Mouse (Mus musculus): ENCODE data around the gene Mpdu1. TPM values are rescaled to one million over a fixed set of nuclear protein-coding genes. Genes with fewer than 3 reads are reported as not detected.

Gene Mpdu1
- polyA plus RNA-seq, 1 experiment from 2014 or later = 90.9 TPM

DNA sequence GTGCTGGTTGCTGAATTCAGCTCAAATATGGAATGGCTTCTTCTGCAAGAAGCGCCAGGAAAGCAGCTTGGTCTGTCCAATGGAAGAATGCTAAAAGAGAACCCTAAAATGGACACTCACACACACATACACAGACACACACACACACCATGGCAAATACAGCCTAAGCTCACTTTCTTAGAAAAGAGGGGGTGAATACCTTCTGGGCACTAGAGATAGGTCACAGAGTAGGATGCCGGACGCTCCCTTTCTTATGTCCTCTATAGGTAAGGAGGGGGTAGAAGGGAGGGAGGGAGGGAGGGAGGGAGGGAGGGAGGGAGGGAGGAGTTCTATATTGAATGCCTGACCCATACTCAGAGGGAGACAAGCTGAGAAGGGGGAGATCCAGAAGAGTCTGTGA lies 53.9 kb downstream of the Mpdu1 start:
- Histone ChIP-seq H3K36me3 (ENCODE audit: inconsistent target) (no peaks in the 10 kb centered on the region), H3K79me2 (ENCODE audit: inconsistent target) (no peaks in the 10 kb centered on the region), H3K4me3 (ENCODE audit: inconsistent target) (no peak overlapping the region), H3K27ac (no peak overlapping the region)
- 100% methylated on average over 1 of the region's 3 CpGs for WGBS (ENCODE audit: missing documents)

DNA sequence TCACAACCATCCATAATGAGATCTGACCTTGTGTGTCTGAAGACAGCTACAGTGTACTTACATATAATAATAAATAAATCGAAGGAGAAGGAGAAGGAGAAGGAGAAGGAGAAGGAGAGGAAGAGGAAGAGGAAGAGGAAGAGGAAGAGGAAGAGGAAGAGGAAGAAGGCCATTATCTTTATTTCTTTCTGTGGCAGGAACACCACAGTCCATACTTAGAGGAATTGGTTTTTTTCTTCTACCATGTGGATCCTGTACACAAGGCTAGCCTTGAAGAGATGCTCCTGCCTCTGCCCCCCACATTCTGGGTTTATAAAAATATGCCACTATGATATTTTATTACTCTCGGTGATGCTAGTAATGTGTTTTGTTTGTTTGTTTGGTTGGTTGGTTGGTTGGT lies 55.6 kb downstream of the Mpdu1 start:
- Histone ChIP-seq H3K4me3 (ENCODE audit: inconsistent target) (no peak overlapping the region), H3K36me3 (ENCODE audit: inconsistent target) (no peaks in the 10 kb centered on the region), H3K27ac (no peak overlapping the region), H3K79me2 (ENCODE audit: inconsistent target) (no peaks in the 10 kb centered on the region)
- WGBS (ENCODE audit: missing documents) = 75% methylated on average over 2 of the region's 2 CpGs

Other genes with a start within 250 kb of the Mpdu1 start
- 4.5 to 15.0 TPM (median 11.0 TPM) in 3 replicates for gene Kdm6b, start 249.0 kb downstream of the Mpdu1 start, polyA plus RNA-seq (2018)
- gene Dnah2, start 113.5 kb downstream of the Mpdu1 start, polyA plus RNA-seq (2018) = 0.32 to 3.0 TPM (median 1.5 TPM) in 3 replicates
- 0.06 TPM in 1 of 3 replicates, not detected in the others for gene Efnb3, start 102.4 kb downstream of the Mpdu1 start, polyA plus RNA-seq (2018)
- gene Wrap53, start 82.4 kb downstream of the Mpdu1 start, polyA plus RNA-seq (2018) = 4.4 to 5.0 TPM (median 5.0 TPM) in 3 replicates
- gene Trp53, start 82.3 kb downstream of the Mpdu1 start, polyA plus RNA-seq (2018) = 32.6 to 59.9 TPM (median 52.5 TPM) in 3 replicates
- not detected in 3 replicates for gene Atp1b2, start 56.7 kb downstream of the Mpdu1 start, polyA plus RNA-seq (2018)
- gene Shbg, start 44.7 kb downstream of the Mpdu1 start, polyA plus RNA-seq (2018) = not detected in 3 replicates
- 1.6 to 2.2 TPM (median 1.6 TPM) in 3 replicates for gene Sat2, start 40.6 kb downstream of the Mpdu1 start, polyA plus RNA-seq (2018)
- gene Fxr2, start 29.7 kb downstream of the Mpdu1 start, polyA plus RNA-seq (2018) = 36.0 to 36.7 TPM (median 36.3 TPM) in 3 replicates
- 0.46 TPM in 1 of 3 replicates, not detected in the others for gene Sox15, start 7.3 kb downstream of the Mpdu1 start, polyA plus RNA-seq (2018)
- 3,562 to 8,261 TPM (median 3,776 TPM) in 3 replicates for gene Cd68, start 3.5 kb upstream of the Mpdu1 start, polyA plus RNA-seq (2018)
- 683 to 1,306 TPM (median 693 TPM) in 3 replicates for gene Eif4a1, start 9.8 kb upstream of the Mpdu1 start, polyA plus RNA-seq (2018)
- 57.8 to 99.6 TPM (median 77.5 TPM) in 3 replicates for gene Senp3, start 19.4 kb upstream of the Mpdu1 start, polyA plus RNA-seq (2018)
- 16.4 to 43.4 TPM (median 40.3 TPM) in 3 replicates for gene Tnfsf13, start 23.1 kb upstream of the Mpdu1 start, polyA plus RNA-seq (2018)
- 89.2 to 140 TPM (median 130 TPM) in 3 replicates for gene Tnfsf12, start 33.2 kb upstream of the Mpdu1 start, polyA plus RNA-seq (2018)
- gene Tnfsfm13, start 33.5 kb upstream of the Mpdu1 start, polyA plus RNA-seq (2018) = 25.2 to 36.9 TPM (median 25.5 TPM) in 3 replicates
- 63.4 to 133 TPM (median 79.6 TPM) in 3 replicates for gene Polr2a, start 96.0 kb upstream of the Mpdu1 start, polyA plus RNA-seq (2018)
- not detected in 3 replicates for gene Slc35g3, start 99.3 kb upstream of the Mpdu1 start, polyA plus RNA-seq (2018)
- 11.6 to 17.8 TPM (median 12.0 TPM) in 3 replicates for gene Zbtb4, start 103.3 kb upstream of the Mpdu1 start, polyA plus RNA-seq (2018)
- not detected in 3 replicates for gene Chrnb1, start 133.3 kb upstream of the Mpdu1 start, polyA plus RNA-seq (2018)
- 0.69 to 2.7 TPM (median 2.3 TPM) in 3 replicates for gene Fgf11, start 139.2 kb upstream of the Mpdu1 start, polyA plus RNA-seq (2018)
- gene Tmem102, start 143.0 kb upstream of the Mpdu1 start, polyA plus RNA-seq (2018) = not detected in 3 replicates
- gene Gm39566, start 152.7 kb upstream of the Mpdu1 start, polyA plus RNA-seq (2018) = not detected in 3 replicates
- gene Spem2, start 155.8 kb upstream of the Mpdu1 start, polyA plus RNA-seq (2018) = not detected in 3 replicates
- gene Spem1, start 159.5 kb upstream of the Mpdu1 start, polyA plus RNA-seq (2018) = not detected in 3 replicates
- 0.80 to 2.1 TPM (median 1.0 TPM) in 3 replicates for gene Nlgn2, start 175.1 kb upstream of the Mpdu1 start, polyA plus RNA-seq (2018)
- 71.2 to 302 TPM (median 269 TPM) in 3 replicates for gene Tmem256, start 175.9 kb upstream of the Mpdu1 start, polyA plus RNA-seq (2018)
- 23.8 to 38.1 TPM (median 36.6 TPM) in 3 replicates for gene Plscr3, start 183.7 kb upstream of the Mpdu1 start, polyA plus RNA-seq (2018)
- gene Tnk1, start 196.1 kb upstream of the Mpdu1 start, polyA plus RNA-seq (2018) = not detected in 3 replicates
- gene Tmem95, start 215.4 kb upstream of the Mpdu1 start, polyA plus RNA-seq (2018) = not detected in 3 replicates
- 4.3 to 5.6 TPM (median 5.5 TPM) in 3 replicates for gene Kctd11, start 218.8 kb upstream of the Mpdu1 start, polyA plus RNA-seq (2018)
- 0.54 to 0.68 TPM (median 0.62 TPM) in 3 replicates for gene Acap1, start 232.9 kb upstream of the Mpdu1 start, polyA plus RNA-seq (2018)
- gene 2810408A11Rik, start 238.3 kb upstream of the Mpdu1 start, polyA plus RNA-seq (2018) = not detected in 3 replicates
- 14.9 to 19.2 TPM (median 15.6 TPM) in 3 replicates for gene Neurl4, start 238.4 kb upstream of the Mpdu1 start, polyA plus RNA-seq (2018)

All from macrophage (primary cell).